Mouse (Mus musculus) forebrain, embryonic 15.5 days (tissue): ENCODE measurements around the gene Psg16. TPM values are rescaled to one million over a fixed set of nuclear protein-coding genes. Genes with fewer than 3 reads are reported as not detected.
"Not testable (repeated sequence)": the region's sequence is repeated elsewhere in the genome, so short reads cannot be mapped to it uniquely, and the experiment has no call there.

ENCODE experiments used
- ATAC-seq: fragments of 200-750 bp; cut with Nextera tagmentation; replicated peaks from 2 replicates; pipeline ENCODE4 v1.8.0; 2017; ENCODE audit warnings: mild to moderate bottlenecking, moderate TSS enrichment, moderate library complexity
- H3K27ac ChIP-seq: fragments of 300-500 bp; sonication (generic); replicated peaks from 2 replicates; pipeline ENCODE4 v1.5.1; 2015; ENCODE audit warnings: mild to moderate bottlenecking, inconsistent platforms
- H3K27me3 ChIP-seq: fragments of 300-500 bp; sonication (generic); 2 replicates; pipeline ENCODE4 v1.6.1; 2015; ENCODE audit warnings: inconsistent platforms
- H3K36me3 ChIP-seq: fragments of 300-500 bp; sonication (generic); 2 replicates; pipeline ENCODE4 v1.6.1; 2015; ENCODE audit warnings: mild to moderate bottlenecking, inconsistent platforms
- H3K4me1 ChIP-seq: fragments of 300-500 bp; sonication (generic); 2 replicates; pipeline ENCODE4 v1.6.1; 2015; ENCODE audit warnings: inconsistent platforms
- H3K4me2 ChIP-seq: fragments of 300-500 bp; sonication (generic); replicated peaks from 2 replicates; pipeline ENCODE4 v1.6.1; 2015; ENCODE audit warnings: mild to moderate bottlenecking, inconsistent platforms
- H3K4me3 ChIP-seq: fragments of 300-500 bp; sonication (generic); 2 replicates; pipeline ENCODE4 v1.5.1; 2015; ENCODE audit warnings: mild to moderate bottlenecking, inconsistent platforms
- H3K9ac ChIP-seq: fragments of 300-500 bp; sonication (generic); replicated peaks from 2 replicates; pipeline ENCODE4 v1.6.1; 2015; ENCODE audit warnings: mild to moderate bottlenecking, inconsistent platforms
- H3K9me3 ChIP-seq: fragments of 300-500 bp; sonication (generic); 2 replicates; pipeline ENCODE4 v1.6.1; 2016; ENCODE audit warnings: inconsistent platforms
- WGBS: fragments of 180-500 bp; shearing (Covaris S2); methylation state at CpG from one replicate; pipeline ENCODE4 v1.1.7; 2015; ENCODE audit warnings: mixed read lengths; 5-methylcytosine and 5-hydroxymethylcytosine counted together
- polyA plus RNA-seq: library from polyadenylated mRNA; unstranded; fragments of >200 nt; fragmentation: Nextera tagmentation; extraction: Ambion mirVana; gene quantifications from 2 replicates; pipeline ENCODE4 v1.2.1, GENCODE M21; 2015

Gene Psg16
- polyA plus RNA-seq, 1 experiment from 2014 or later, result 1.7 TPM

GRCm38 (mm10) chr7:17076542-17076941 is 2.7 kb downstream of the Psg16 start:
- Histone ChIP-seq H3K9me3 (no peaks in the 10 kb centered on the region), H3K36me3 (no peaks in the 10 kb centered on the region), H3K27ac (no peak overlapping the region), H3K4me1 (no peaks in the 10 kb centered on the region), H3K4me2 (no peak overlapping the region), H3K27me3 (no peaks in the 10 kb centered on the region), H3K4me3 (no peak overlapping the region), H3K9ac (no peak overlapping the region)
- ATAC-seq, result no peak
- WGBS, result 95% methylated on average over 1 of the region's 1 CpGs

GRCm38 (mm10) chr7:17078076-17078654 is 4.3 kb downstream of the Psg16 start:
- Histone ChIP-seq H3K4me1 (no peaks in the 10 kb centered on the region), H3K9me3 (no peaks in the 10 kb centered on the region), H3K36me3 (no peaks in the 10 kb centered on the region), H3K27me3 (no peaks in the 10 kb centered on the region), H3K27ac (no peak overlapping the region), H3K4me2 (no peak overlapping the region), H3K4me3 (no peak overlapping the region), H3K9ac (no peak overlapping the region)
- ATAC-seq, result no peak
- WGBS, result 86% methylated on average over 7 of the region's 7 CpGs

GRCm38 (mm10) chr7:17082766-17083165 is 8.9 kb downstream of the Psg16 start:
- 97% methylated on average over 4 of the region's 4 CpGs for WGBS
- Histone ChIP-seq H3K9ac (no peak overlapping the region), H3K9me3 (no peaks in the 10 kb centered on the region), H3K27me3 (no peaks in the 10 kb centered on the region), H3K4me1 (no peaks in the 10 kb centered on the region), H3K36me3 (no peaks in the 10 kb centered on the region), H3K27ac (no peak overlapping the region), H3K4me3 (no peak overlapping the region), H3K4me2 (no peak overlapping the region)
- no peak for ATAC-seq

GRCm38 (mm10) chr7:17087731-17088130 is 13.9 kb downstream of the Psg16 start:
- H3K27ac ChIP-seq, result no peak overlapping the region
- H3K4me1 ChIP-seq, result no peaks in the 10 kb centered on the region
- H3K9me3 ChIP-seq, result no peaks in the 10 kb centered on the region
- no peak for ATAC-seq
- WGBS, result 88% methylated on average over 3 of the region's 3 CpGs
- no peak overlapping the region for H3K9ac ChIP-seq
- no peaks in the 10 kb centered on the region for H3K36me3 ChIP-seq
- no peaks in the 10 kb centered on the region for H3K27me3 ChIP-seq
- H3K4me2 ChIP-seq, result no peak overlapping the region
- no peak overlapping the region for H3K4me3 ChIP-seq

- Histone ChIP-seq H3K27me3 (no peaks in the 10 kb centered on the region), H3K4me1 (no peaks in the 10 kb centered on the region), H3K4me2 (no peak overlapping the region), H3K9me3 (no peaks in the 10 kb centered on the region), H3K4me3 (no peak overlapping the region), H3K9ac (no peak overlapping the region), H3K27ac (no peak overlapping the region), H3K36me3 (no peaks in the 10 kb centered on the region)
- 55% methylated on average over 3 of the region's 3 CpGs for WGBS
- ATAC-seq, result no peak
Observed at GRCm38 (mm10) chr7:17090058-17090585, 16.3 kb downstream of the Psg16 start.

- Histone ChIP-seq H3K4me1 (no peaks in the 10 kb centered on the region), H3K4me3 (no peak overlapping the region), H3K27ac (no peak overlapping the region), H3K36me3 (no peaks in the 10 kb centered on the region), H3K4me2 (no peak overlapping the region), H3K9me3 (no peaks in the 10 kb centered on the region), H3K27me3 (no peaks in the 10 kb centered on the region), H3K9ac (no peak overlapping the region)
- no peak for ATAC-seq
- WGBS, result 35% methylated on average over 1 of the region's 1 CpGs
Observed at GRCm38 (mm10) chr7:17091280-17091679, 17.4 kb downstream of the Psg16 start.

- not testable (repeated sequence) for H3K36me3 ChIP-seq, H3K9me3 ChIP-seq, ATAC-seq, H3K27ac ChIP-seq, H3K4me1 ChIP-seq, H3K4me2 ChIP-seq, H3K4me3 ChIP-seq, H3K27me3 ChIP-seq, H3K9ac ChIP-seq
- 89% methylated on average over 13 of the region's 13 CpGs for WGBS
Observed at GRCm38 (mm10) chr7:17101631-17102030, 27.8 kb downstream of the Psg16 start.

- no peak overlapping the region for H3K4me3 ChIP-seq
- 97% methylated on average over 1 of the region's 1 CpGs for WGBS
- H3K4me1 ChIP-seq, result no peaks in the 10 kb centered on the region
- no peak overlapping the region for H3K4me2 ChIP-seq
- no peaks in the 10 kb centered on the region for H3K27me3 ChIP-seq
- no peaks in the 10 kb centered on the region for H3K36me3 ChIP-seq
- H3K27ac ChIP-seq, result no peak overlapping the region
- no peak for ATAC-seq
- H3K9me3 ChIP-seq, result no peaks in the 10 kb centered on the region
- no peak overlapping the region for H3K9ac ChIP-seq
Observed at GRCm38 (mm10) chr7:17135307-17135706, 61.5 kb downstream of the Psg16 start.

- Histone ChIP-seq H3K27me3 (no peaks in the 10 kb centered on the region), H3K4me1 (no peaks in the 10 kb centered on the region), H3K27ac (no peak within 1 kb of the TSS), H3K4me2 (no peak within 1 kb of the TSS), H3K9me3 (0 out of 2 replicates have a peak, but pooled peaks cover 3% of the 10 kb centered on the region), H3K36me3 (no peaks in the 10 kb centered on the region), H3K9ac (no peak within 1 kb of the TSS), H3K4me3 (no peak within 1 kb of the TSS)
- WGBS, result 90% methylated on average over 2 of the region's 2 CpGs
- ATAC-seq, result no peak
Observed at GRCm38 (mm10) chr7:17149931-17150330, 76.1 kb downstream of the Psg16 start, which contains the start of gene Ceacam3. Ceacam3 (plus strand) TSS chr7:17150282.

- WGBS, result 40% methylated on average over 2 of the region's 2 CpGs
- no peak overlapping the region for H3K4me2 ChIP-seq
- H3K27ac ChIP-seq, result no peak overlapping the region
- H3K9ac ChIP-seq, result no peak overlapping the region
- H3K4me1 ChIP-seq, result no peaks in the 10 kb centered on the region
- H3K4me3 ChIP-seq, result no peak overlapping the region
- H3K9me3 ChIP-seq, result 0 out of 2 replicates have a peak, but pooled peaks cover 3% of the 10 kb centered on the region
- no peak for ATAC-seq
- H3K27me3 ChIP-seq, result no peaks in the 10 kb centered on the region
- H3K36me3 ChIP-seq, result no peaks in the 10 kb centered on the region
Observed at GRCm38 (mm10) chr7:17155634-17156033, 81.8 kb downstream of the Psg16 start.

GRCm38 (mm10) chr7:17156885-17157677 is 83.2 kb downstream of the Psg16 start:
- Histone ChIP-seq H3K27ac (no peak overlapping the region), H3K4me3 (no peak overlapping the region), H3K9me3 (0 out of 2 replicates have a peak, but pooled peaks cover 3% of the 10 kb centered on the region), H3K4me2 (no peak overlapping the region), H3K4me1 (no peaks in the 10 kb centered on the region), H3K9ac (no peak overlapping the region), H3K36me3 (no peaks in the 10 kb centered on the region), H3K27me3 (no peaks in the 10 kb centered on the region)
- ATAC-seq, result no peak
- 74% methylated on average over 3 of the region's 3 CpGs for WGBS

GRCm38 (mm10) chr7:17159011-17159410 is 85.2 kb downstream of the Psg16 start:
- Histone ChIP-seq H3K27me3 (no peaks in the 10 kb centered on the region), H3K4me1 (no peaks in the 10 kb centered on the region), H3K9ac (no peak overlapping the region), H3K9me3 (no peaks in the 10 kb centered on the region), H3K4me3 (no peak overlapping the region), H3K36me3 (no peaks in the 10 kb centered on the region), H3K4me2 (no peak overlapping the region), H3K27ac (no peak overlapping the region)
- 91% methylated on average over 7 of the region's 7 CpGs for WGBS
- no peak for ATAC-seq
